Comparison of ENCODE assay signal across 7 mouse cellular contexts in genomic region chr3:94838631-94839030, GRCm38 (mm10). TPM values are rescaled to one million over a fixed set of nuclear protein-coding genes. Genes with fewer than 3 reads are reported as not detected.
DNase-seq lines count a peak whose midpoint lies in the region; ATAC-seq lines count a peak whose summit lies in the region.

No protein-coding gene starts in this region.

- WGBS in forebrain, embryonic 12.5 days: 18% methylated on average over 9 of the region's 9 CpGs
- WGBS in hindbrain, embryonic 15.5 days: 11% methylated on average over 9 of the region's 9 CpGs

- DNase-seq in urinary bladder, postnatal 14 days (ENCODE audit: low spot score): peak; percentile 19
- DNase-seq in urinary bladder, postnatal 10 days (ENCODE audit: low spot score): no peak
- peak; percentile 47 for DNase-seq in lung, postnatal 10 days
- no peak for DNase-seq in retina, postnatal 1 day
- DNase-seq in ovary, adult 18-20 months (ENCODE audit: low spot score): no peak

- no peaks in the 10 kb centered on the region for H3K36me3 ChIP-seq in forebrain, embryonic 12.5 days (replicated peaks)
- no peaks in the 10 kb centered on the region for H3K36me3 ChIP-seq in hindbrain, embryonic 15.5 days

- peak overlapping the region; percentile 99 for H3K27ac ChIP-seq in forebrain, embryonic 12.5 days
- H3K27ac ChIP-seq in hindbrain, embryonic 15.5 days (replicated peaks): peak overlapping the region; percentile 100

- ATAC-seq in forebrain, embryonic 12.5 days (ENCODE audit: low FRiP score): no peak
- ATAC-seq in hindbrain, embryonic 15.5 days (ENCODE audit: low FRiP score, low read depth): no peak

- H3K4me3 ChIP-seq in forebrain, embryonic 12.5 days (replicated peaks): peak overlapping the region; percentile 77
- peak overlapping the region; percentile 53 for H3K4me3 ChIP-seq in hindbrain, embryonic 15.5 days

- H3K27me3 ChIP-seq in forebrain, embryonic 12.5 days: no peaks in the 10 kb centered on the region
- H3K27me3 ChIP-seq in hindbrain, embryonic 15.5 days: no peaks in the 10 kb centered on the region

- H3K4me1 ChIP-seq in forebrain, embryonic 12.5 days: peaks cover 20% of the 10 kb centered on the region
- peaks cover 28% of the 10 kb centered on the region for H3K4me1 ChIP-seq in hindbrain, embryonic 15.5 days (replicated peaks)

- H3K4me2 ChIP-seq in forebrain, embryonic 12.5 days: peak overlapping the region; percentile 70
- peak overlapping the region; percentile 73 for H3K4me2 ChIP-seq in hindbrain, embryonic 15.5 days

- no peaks in the 10 kb centered on the region for H3K9me3 ChIP-seq in forebrain, embryonic 12.5 days
- no peaks in the 10 kb centered on the region for H3K9me3 ChIP-seq in hindbrain, embryonic 15.5 days

- H3K9ac ChIP-seq in forebrain, embryonic 12.5 days: peak overlapping the region; percentile 88
- H3K9ac ChIP-seq in hindbrain, embryonic 15.5 days: peak overlapping the region; percentile 87

RNA-seq across cellular contexts. Expression of gene Pogz, which starts 1.3 kb away (rescaled TPM):
- polyA plus RNA-seq in forebrain, embryonic 12.5 days (2016; fragmentation: Nextera tagmentation; extraction: Ambion mirVana): 27.6 and 28.8 TPM in 2 replicates
- polyA plus RNA-seq in hindbrain, embryonic 15.5 days (2015; fragmentation: Nextera tagmentation; extraction: Ambion mirVana): 20.6 and 21.1 TPM in 2 replicates

RNA-seq across cellular contexts. Expression of gene Psmb4, which starts 48.1 kb away (rescaled TPM):
- 295 and 311 TPM in 2 replicates for polyA plus RNA-seq in forebrain, embryonic 12.5 days (2016; fragmentation: Nextera tagmentation; extraction: Ambion mirVana)
- 352 and 354 TPM in 2 replicates for polyA plus RNA-seq in hindbrain, embryonic 15.5 days (2015; fragmentation: Nextera tagmentation; extraction: Ambion mirVana)

RNA-seq across cellular contexts. Expression of gene Cgn, which starts 52.3 kb away (rescaled TPM):
- polyA plus RNA-seq in forebrain, embryonic 12.5 days (2016; fragmentation: Nextera tagmentation; extraction: Ambion mirVana): 5.9 and 6.0 TPM in 2 replicates
- polyA plus RNA-seq in hindbrain, embryonic 15.5 days (2015; fragmentation: Nextera tagmentation; extraction: Ambion mirVana): 13.5 and 14.3 TPM in 2 replicates

Comparison
In these comparisons a context has a peak if more than half of its experiments do, and no peak if none do; other contexts are left out.
1. DNase-seq: peak in urinary bladder, postnatal 14 days (single experiment) and lung, postnatal 10 days (single experiment); none in urinary bladder, postnatal 10 days (single experiment), retina, postnatal 1 day (single experiment) and ovary, adult 18-20 months (single experiment).